Mouse (Mus musculus) limb, embryonic 14.5 days (tissue): ENCODE measurements around the gene Trafd1. TPM values are rescaled to one million over a fixed set of nuclear protein-coding genes. Genes with fewer than 3 reads are reported as not detected.

Source experiments
- ATAC-seq: fragments of 200-750 bp; cut with Nextera tagmentation; 2 replicates; pipeline ENCODE4 v1.8.0; 2017; ENCODE audit warnings: low read depth, moderate number of reproducible peaks, moderate TSS enrichment; ENCODE audit not compliant: low FRiP score
- DNase-seq: peaks from one replicate; pipeline ENCODE4 v3.0.0-alpha.2; 2015; ENCODE audit warnings: low spot score
- H3K27ac ChIP-seq: fragments of 300-500 bp; sonication (generic); replicated peaks from 2 replicates; pipeline ENCODE4 v1.5.1; 2014; ENCODE audit warnings: low read depth, mild to moderate bottlenecking, low read length, moderate library complexity, mixed read lengths
- H3K27me3 ChIP-seq: fragments of 300-500 bp; sonication (generic); 2 replicates; pipeline ENCODE4 v1.6.1; 2014; ENCODE audit warnings: low read length, mixed read lengths; ENCODE audit not compliant: control insufficient read depth, insufficient read depth
- H3K36me3 ChIP-seq: fragments of 300-500 bp; sonication (generic); 2 replicates; pipeline ENCODE4 v1.6.1; 2014; ENCODE audit warnings: mild to moderate bottlenecking, low read length, moderate library complexity, mixed read lengths; ENCODE audit not compliant: control insufficient read depth, insufficient read depth
- H3K4me1 ChIP-seq: fragments of 300-500 bp; sonication (generic); 2 replicates; pipeline ENCODE4 v1.6.1; 2014; ENCODE audit warnings: antibody characterized with exemption, low read length, mixed read lengths; ENCODE audit not compliant: control insufficient read depth, insufficient read depth
- H3K4me2 ChIP-seq: fragments of 300-500 bp; sonication (generic); replicated peaks from 2 replicates; pipeline ENCODE4 v1.6.1; 2014; ENCODE audit warnings: low read depth, mild to moderate bottlenecking, low read length, moderate library complexity; ENCODE audit not compliant: severe bottlenecking
- H3K4me3 ChIP-seq: fragments of 300-500 bp; sonication (generic); replicated peaks from 2 replicates; pipeline ENCODE4 v1.5.1; 2014; ENCODE audit warnings: low read length
- H3K9ac ChIP-seq: fragments of 300-500 bp; sonication (generic); 2 replicates; pipeline ENCODE4 v1.6.1; 2014; ENCODE audit warnings: mild to moderate bottlenecking, low read depth, low read length, moderate library complexity; ENCODE audit not compliant: severe bottlenecking
- H3K9me3 ChIP-seq: fragments of 300-500 bp; sonication (generic); 2 replicates; pipeline ENCODE4 v1.6.1; 2016; ENCODE audit warnings: low read length; ENCODE audit not compliant: control insufficient read depth
- POLR2A ChIP-seq: fragments of 200-500 bp; IDR thresholded peaks from 2 replicates; pipeline ENCODE4 v1.8.0; 2012; ENCODE audit warnings: inconsistent platforms, mild to moderate bottlenecking, moderate library complexity, borderline replicate concordance; ENCODE audit not compliant: insufficient read depth, insufficient read length; ENCODE audit errors: extremely low read depth
- WGBS: fragments of 180-500 bp; shearing (Covaris S2); extraction: QIAGEN DNeasy Blood & Tissue Kit; methylation state at CpG from one replicate; pipeline ENCODE4 v1.1.7; 2014; 5-methylcytosine and 5-hydroxymethylcytosine counted together
- polyA plus RNA-seq, 2 experiments: library from polyadenylated mRNA; depleted of rRNA in 1 of 2; stranded (reverse) in 1 of 2; unstranded in 1 of 2; fragments of >200 nt; fragmentation: Nextera tagmentation in 1 of 2; extraction: Ambion mirVana in 1 of 2; gene quantifications; 2 replicates each; pipeline versions ENCODE4 v1.2.1 to v1.2.3; 2012 to 2014

The Trafd1 gene
- polyA plus RNA-seq, 2 experiments = 70.2 to 102 TPM

- no peak for TF ChIP-seq POLR2A
- no peaks in the 10 kb centered on the region for H3K9me3 ChIP-seq
- H3K36me3 ChIP-seq = peaks cover 99% of the 10 kb centered on the region
- ATAC-seq = no peak
- H3K4me3 ChIP-seq = no peak overlapping the region
- no peak overlapping the region for H3K9ac ChIP-seq
- H3K27ac ChIP-seq = no peak overlapping the region
- no peak overlapping the region for H3K4me2 ChIP-seq
- no peaks in the 10 kb centered on the region for H3K4me1 ChIP-seq
- no peak for DNase-seq
- no peaks in the 10 kb centered on the region for H3K27me3 ChIP-seq
- WGBS = 66% methylated on average over 9 of the region's 9 CpGs
Measured at GRCm38 (mm10) chr5:121359229-121359628, 26.2 kb downstream of the Trafd1 start.

GRCm38 (mm10) chr5:121343997-121344396 is 41.4 kb downstream of the Trafd1 start:
- Histone ChIP-seq H3K36me3 (peaks cover 78% of the 10 kb centered on the region), H3K27ac (no peak overlapping the region), H3K4me1 (no peaks in the 10 kb centered on the region), H3K9ac (no peak overlapping the region), H3K27me3 (no peaks in the 10 kb centered on the region), H3K4me2 (no peak overlapping the region), H3K9me3 (no peaks in the 10 kb centered on the region), H3K4me3 (no peak overlapping the region)
- DNase-seq (no peak), ATAC-seq (no peak)
- 93% methylated on average over 8 of the region's 8 CpGs for WGBS
- no peak for TF ChIP-seq POLR2A

- Histone ChIP-seq H3K27me3 (no peaks in the 10 kb centered on the region), H3K4me3 (no peak overlapping the region), H3K36me3 (peaks cover 79% of the 10 kb centered on the region), H3K9ac (no peak overlapping the region), H3K9me3 (no peaks in the 10 kb centered on the region), H3K4me2 (no peak overlapping the region), H3K27ac (no peak overlapping the region), H3K4me1 (no peaks in the 10 kb centered on the region)
- DNase-seq = no peak
- TF ChIP-seq POLR2A = no peak
- ATAC-seq = no peak
- 93% methylated on average over 11 of the region's 11 CpGs for WGBS
Measured at GRCm38 (mm10) chr5:121342490-121342889, 42.9 kb downstream of the Trafd1 start.

- 14% methylated on average over 7 of the region's 7 CpGs for WGBS
- no peak overlapping the region for H3K9ac ChIP-seq
Measured at GRCm38 (mm10) chr5:121340965-121341473, 44.4 kb downstream of the Trafd1 start.

GRCm38 (mm10) chr5:121339507-121340230 is 45.8 kb downstream of the Trafd1 start:
- Histone ChIP-seq H3K9me3 (no peaks in the 10 kb centered on the region), H3K4me2 (no peak overlapping the region), H3K9ac (no peak overlapping the region), H3K4me1 (no peaks in the 10 kb centered on the region), H3K36me3 (peaks cover 87% of the 10 kb centered on the region), H3K4me3 (no peak overlapping the region), H3K27ac (no peak overlapping the region), H3K27me3 (no peaks in the 10 kb centered on the region)
- no peak for ATAC-seq
- WGBS = 87% methylated on average over 7 of the region's 7 CpGs
- no peak for DNase-seq
- no peak for TF ChIP-seq POLR2A

More at GRCm38 (mm10) chr5:121340965-121341473, 44.4 kb downstream of the Trafd1 start:
- TF ChIP-seq POLR2A = no peak
- DNase-seq (peak; percentile 20), ATAC-seq (no peak)
- H3K4me2 ChIP-seq = no peak overlapping the region
- peaks cover 88% of the 10 kb centered on the region for H3K36me3 ChIP-seq
- no peaks in the 10 kb centered on the region for H3K9me3 ChIP-seq
- no peaks in the 10 kb centered on the region for H3K4me1 ChIP-seq
- no peak overlapping the region for H3K4me3 ChIP-seq
- H3K27ac ChIP-seq = no peak overlapping the region
- H3K27me3 ChIP-seq = no peaks in the 10 kb centered on the region
